Mouse (Mus musculus) stomach, embryonic 16.5 days (tissue): ENCODE measurements around the gene Mctp1. TPM values are rescaled to one million over a fixed set of nuclear protein-coding genes. Genes with fewer than 3 reads are reported as not detected.

Source experiments
- ATAC-seq: fragments of 200-750 bp; cut with Nextera tagmentation; 2 replicates; pipeline ENCODE4 v1.8.0; 2017; ENCODE audit warnings: moderate number of reproducible peaks, moderate TSS enrichment; ENCODE audit not compliant: insufficient read depth, low FRiP score
- H3K27ac ChIP-seq: fragments of 300-500 bp; sonication (generic); 2 replicates; pipeline ENCODE4 v1.5.1; 2014; ENCODE audit warnings: low read length
- H3K27me3 ChIP-seq: fragments of 300-500 bp; sonication (generic); 2 replicates; pipeline ENCODE4 v1.6.1; 2014; ENCODE audit warnings: low read length, control low read depth, mixed read lengths; ENCODE audit not compliant: control insufficient read depth, insufficient read depth
- H3K36me3 ChIP-seq: fragments of 300-500 bp; sonication (generic); 2 replicates; pipeline ENCODE4 v1.6.1; 2014; ENCODE audit warnings: low read length; ENCODE audit not compliant: control insufficient read depth, insufficient read depth
- H3K4me1 ChIP-seq: fragments of 300-500 bp; sonication (generic); 2 replicates; pipeline ENCODE4 v1.6.1; 2014; ENCODE audit warnings: low read length, control low read depth, mixed read lengths; ENCODE audit not compliant: control insufficient read depth, insufficient read depth
- H3K4me2 ChIP-seq: fragments of 300-500 bp; sonication (generic); 2 replicates; pipeline ENCODE4 v1.6.1; 2014; ENCODE audit warnings: low read depth, low read length, mixed read lengths
- H3K4me3 ChIP-seq: fragments of 300-500 bp; sonication (generic); replicated peaks from 2 replicates; pipeline ENCODE4 v1.5.1; 2014; ENCODE audit warnings: mild to moderate bottlenecking, low read length
- H3K9ac ChIP-seq: fragments of 300-500 bp; sonication (generic); 2 replicates; pipeline ENCODE4 v1.6.1; 2014; ENCODE audit warnings: low read length
- H3K9me3 ChIP-seq: fragments of 300-500 bp; sonication (generic); replicated peaks from 2 replicates; pipeline ENCODE4 v1.6.1; 2016; ENCODE audit warnings: low read length, control low read depth; ENCODE audit not compliant: control insufficient read depth
- WGBS: fragments of 180-500 bp; shearing (Covaris S2); extraction: QIAGEN DNeasy Blood & Tissue Kit; methylation state at CpG from one replicate; pipeline ENCODE4 v1.1.7; 2014; 5-methylcytosine and 5-hydroxymethylcytosine counted together
- polyA plus RNA-seq: library from polyadenylated mRNA; unstranded; fragments of >200 nt; fragmentation: Nextera tagmentation; extraction: Ambion mirVana; gene quantifications from 2 replicates; pipeline ENCODE4 v1.2.1, GENCODE M21; 2015

Gene Mctp1
- polyA plus RNA-seq, 1 experiment from 2014 or later = 1.8 TPM

GRCm38 (mm10) chr13:76855021-76855420, 470.7 kb downstream of the Mctp1 start:
- 88% methylated on average over 3 of the region's 3 CpGs for WGBS
- H3K9me3 ChIP-seq = no peaks in the 10 kb centered on the region
- no peak for ATAC-seq
- H3K36me3 ChIP-seq = no peaks in the 10 kb centered on the region
- H3K27ac ChIP-seq = no peak overlapping the region
- no peak overlapping the region for H3K4me3 ChIP-seq
- H3K4me1 ChIP-seq = no peaks in the 10 kb centered on the region
- no peak overlapping the region for H3K9ac ChIP-seq
- H3K4me2 ChIP-seq = no peak overlapping the region
- H3K27me3 ChIP-seq = no peaks in the 10 kb centered on the region

GRCm38 (mm10) chr13:76857024-76857423, 472.7 kb downstream of the Mctp1 start:
- WGBS = 61% methylated on average over 5 of the region's 5 CpGs
- H3K27ac ChIP-seq = no peak overlapping the region
- no peaks in the 10 kb centered on the region for H3K36me3 ChIP-seq
- H3K9ac ChIP-seq = no peak overlapping the region
- H3K9me3 ChIP-seq = no peaks in the 10 kb centered on the region
- ATAC-seq = no peak
- H3K27me3 ChIP-seq = no peaks in the 10 kb centered on the region
- H3K4me1 ChIP-seq = no peaks in the 10 kb centered on the region
- H3K4me2 ChIP-seq = no peak overlapping the region
- H3K4me3 ChIP-seq = no peak overlapping the region

- H3K4me1 ChIP-seq = no peaks in the 10 kb centered on the region
- no peak overlapping the region for H3K27ac ChIP-seq
- H3K4me2 ChIP-seq = no peak overlapping the region
- no peaks in the 10 kb centered on the region for H3K9me3 ChIP-seq
- WGBS = 39% methylated on average over 2 of the region's 2 CpGs
- no peak overlapping the region for H3K9ac ChIP-seq
- ATAC-seq = no peak
- H3K4me3 ChIP-seq = no peak overlapping the region
- no peaks in the 10 kb centered on the region for H3K27me3 ChIP-seq
- no peaks in the 10 kb centered on the region for H3K36me3 ChIP-seq
Measured at GRCm38 (mm10) chr13:76858078-76858482, 473.7 kb downstream of the Mctp1 start.

- H3K4me1 ChIP-seq = no peaks in the 10 kb centered on the region
- no peak overlapping the region for H3K9ac ChIP-seq
- H3K4me3 ChIP-seq = no peak overlapping the region
- H3K9me3 ChIP-seq = no peaks in the 10 kb centered on the region
- no peaks in the 10 kb centered on the region for H3K27me3 ChIP-seq
- H3K36me3 ChIP-seq = no peaks in the 10 kb centered on the region
- no peak overlapping the region for H3K27ac ChIP-seq
- 77% methylated on average over 3 of the region's 3 CpGs for WGBS
- ATAC-seq = no peak
- H3K4me2 ChIP-seq = no peak overlapping the region
Measured at GRCm38 (mm10) chr13:76870291-76870690, 486.0 kb downstream of the Mctp1 start.

GRCm38 (mm10) chr13:76877887-76878763, 493.8 kb downstream of the Mctp1 start:
- Histone ChIP-seq H3K4me3 (no peak overlapping the region), H3K27ac (no peak overlapping the region), H3K9me3 (no peaks in the 10 kb centered on the region), H3K4me1 (no peaks in the 10 kb centered on the region), H3K9ac (no peak overlapping the region), H3K4me2 (no peak overlapping the region), H3K27me3 (no peaks in the 10 kb centered on the region), H3K36me3 (no peaks in the 10 kb centered on the region)
- 63% methylated on average over 8 of the region's 8 CpGs for WGBS
- ATAC-seq = no peak

- 50% methylated on average over 3 of the region's 3 CpGs for WGBS
- ATAC-seq = no peak
Measured at GRCm38 (mm10) chr13:76879008-76879407, 494.7 kb downstream of the Mctp1 start.

GRCm38 (mm10) chr13:76884517-76885092, 500.3 kb downstream of the Mctp1 start:
- Histone ChIP-seq H3K9me3 (no peaks in the 10 kb centered on the region), H3K27me3 (no peaks in the 10 kb centered on the region), H3K36me3 (no peaks in the 10 kb centered on the region), H3K4me1 (no peaks in the 10 kb centered on the region), H3K9ac (no peak overlapping the region), H3K27ac (no peak overlapping the region), H3K4me2 (no peak overlapping the region), H3K4me3 (no peak overlapping the region)
- WGBS = 79% methylated on average over 8 of the region's 8 CpGs
- no peak for ATAC-seq

More at GRCm38 (mm10) chr13:76879008-76879407, 494.7 kb downstream of the Mctp1 start:
- Histone ChIP-seq H3K27ac (no peak overlapping the region), H3K27me3 (no peaks in the 10 kb centered on the region), H3K4me1 (no peaks in the 10 kb centered on the region), H3K36me3 (no peaks in the 10 kb centered on the region), H3K4me2 (no peak overlapping the region), H3K9me3 (no peaks in the 10 kb centered on the region), H3K4me3 (no peak overlapping the region), H3K9ac (no peak overlapping the region)

GRCm38 (mm10) chr13:76892987-76893386, 508.7 kb downstream of the Mctp1 start:
- no peaks in the 10 kb centered on the region for H3K36me3 ChIP-seq
- no peaks in the 10 kb centered on the region for H3K9me3 ChIP-seq
- no peaks in the 10 kb centered on the region for H3K27me3 ChIP-seq
- H3K27ac ChIP-seq = no peak overlapping the region
- H3K4me3 ChIP-seq = no peak overlapping the region
- no peak overlapping the region for H3K9ac ChIP-seq
- no peak overlapping the region for H3K4me2 ChIP-seq
- ATAC-seq = no peak
- no peaks in the 10 kb centered on the region for H3K4me1 ChIP-seq

GRCm38 (mm10) chr13:76895770-76896456, 511.6 kb downstream of the Mctp1 start:
- ATAC-seq = no peak
- H3K36me3 ChIP-seq = no peaks in the 10 kb centered on the region
- 77% methylated on average over 4 of the region's 4 CpGs for WGBS
- H3K9ac ChIP-seq = no peak overlapping the region
- no peak overlapping the region for H3K27ac ChIP-seq
- no peak overlapping the region for H3K4me2 ChIP-seq
- H3K4me1 ChIP-seq = no peaks in the 10 kb centered on the region
- H3K4me3 ChIP-seq = no peak overlapping the region
- H3K9me3 ChIP-seq = no peaks in the 10 kb centered on the region
- no peaks in the 10 kb centered on the region for H3K27me3 ChIP-seq
